Mouse (Mus musculus) liver, embryonic 16.5 days (tissue): ENCODE measurements around the gene Aatf. TPM values are rescaled to one million over a fixed set of nuclear protein-coding genes. Genes with fewer than 3 reads are reported as not detected.

Source experiments
- ATAC-seq: fragments of 200-750 bp; cut with Nextera tagmentation; 2 replicates; pipeline ENCODE4 v1.8.0; 2017; ENCODE audit warnings: low read depth, mild to moderate bottlenecking, moderate number of reproducible peaks, moderate library complexity
- H3K27ac ChIP-seq: fragments of 300-500 bp; sonication (generic); 2 replicates; pipeline ENCODE4 v1.5.1; 2014; ENCODE audit warnings: mild to moderate bottlenecking, low read length
- H3K27me3 ChIP-seq: fragments of 300-500 bp; sonication (generic); 2 replicates; pipeline ENCODE4 v1.6.1; 2014; ENCODE audit warnings: low read depth, low read length, mixed read lengths; ENCODE audit not compliant: control insufficient read depth, insufficient read depth
- H3K36me3 ChIP-seq: fragments of 300-500 bp; sonication (generic); 2 replicates; pipeline ENCODE4 v1.6.1; 2014; ENCODE audit warnings: mild to moderate bottlenecking; ENCODE audit not compliant: control insufficient read depth, insufficient read depth
- H3K4me1 ChIP-seq: fragments of 300-500 bp; sonication (generic); 2 replicates; pipeline ENCODE4 v1.6.1; 2014; ENCODE audit warnings: low read depth, low read length, mixed read lengths; ENCODE audit not compliant: control insufficient read depth
- H3K4me2 ChIP-seq: fragments of 300-500 bp; sonication (generic); 2 replicates; pipeline ENCODE4 v1.6.1; 2014; ENCODE audit warnings: low read depth, low read length, mixed read lengths
- H3K4me3 ChIP-seq: fragments of 300-500 bp; sonication (generic); 2 replicates; pipeline ENCODE4 v1.5.1; 2014; ENCODE audit warnings: low read depth, mild to moderate bottlenecking, low read length
- H3K9ac ChIP-seq: fragments of 300-500 bp; sonication (generic); 2 replicates; pipeline ENCODE4 v1.6.1; 2014; ENCODE audit warnings: low read depth, low read length
- H3K9me3 ChIP-seq: fragments of 300-500 bp; sonication (generic); replicated peaks from 2 replicates; pipeline ENCODE4 v1.6.1; 2016; ENCODE audit warnings: low read length; ENCODE audit not compliant: control insufficient read depth
- WGBS: fragments of 180-500 bp; shearing (Covaris S2); extraction: QIAGEN DNeasy Blood & Tissue Kit; methylation state at CpG from one replicate; pipeline ENCODE4 v1.1.7; 2014; ENCODE audit not compliant: insufficient replicate concordance; 5-methylcytosine and 5-hydroxymethylcytosine counted together
- polyA plus RNA-seq: library from polyadenylated mRNA; unstranded; fragments of >200 nt; fragmentation: Nextera tagmentation; extraction: Ambion mirVana; gene quantifications from 2 replicates; pipeline ENCODE4 v1.2.1, GENCODE M21; 2015

Aatf gene
- polyA plus RNA-seq, 1 experiment from 2014 or later: 23.3 TPM

GRCm38 (mm10) chr11:84429581-84429980, 83.7 kb downstream of the Aatf start:
- ATAC-seq: no peak; the same call in 1 of the 2 replicates
- H3K4me1 ChIP-seq: no peaks in the 10 kb centered on the region
- 73% methylated on average over 1 of the region's 1 CpGs for WGBS
- H3K4me3 ChIP-seq: no peak overlapping the region
- no peaks in the 10 kb centered on the region for H3K9me3 ChIP-seq
- H3K27ac ChIP-seq: no peak overlapping the region
- H3K36me3 ChIP-seq: no peaks in the 10 kb centered on the region
- H3K4me2 ChIP-seq: no peak overlapping the region
- no peaks in the 10 kb centered on the region for H3K27me3 ChIP-seq
- no peak overlapping the region for H3K9ac ChIP-seq

GRCm38 (mm10) chr11:84426633-84426998, 86.7 kb downstream of the Aatf start:
- H3K4me2 ChIP-seq: no peak overlapping the region
- no peaks in the 10 kb centered on the region for H3K4me1 ChIP-seq
- no peak overlapping the region for H3K27ac ChIP-seq
- no peak overlapping the region for H3K4me3 ChIP-seq
- H3K27me3 ChIP-seq: no peaks in the 10 kb centered on the region
- ATAC-seq: no peak
- no peak overlapping the region for H3K9ac ChIP-seq
- WGBS: 78% methylated on average over 5 of the region's 5 CpGs
- H3K9me3 ChIP-seq: no peaks in the 10 kb centered on the region
- H3K36me3 ChIP-seq: no peaks in the 10 kb centered on the region

- H3K27ac ChIP-seq: no peak overlapping the region
- WGBS: 70% methylated on average over 13 of the region's 13 CpGs
- H3K9me3 ChIP-seq: no peaks in the 10 kb centered on the region
- no peak for ATAC-seq
- no peaks in the 10 kb centered on the region for H3K27me3 ChIP-seq
- no peak overlapping the region for H3K4me3 ChIP-seq
- no peaks in the 10 kb centered on the region for H3K4me1 ChIP-seq
- H3K36me3 ChIP-seq: no peaks in the 10 kb centered on the region
- H3K4me2 ChIP-seq: no peak overlapping the region
- H3K9ac ChIP-seq: no peak overlapping the region
Measured at GRCm38 (mm10) chr11:84425736-84426632, 87.3 kb downstream of the Aatf start.

DNA sequence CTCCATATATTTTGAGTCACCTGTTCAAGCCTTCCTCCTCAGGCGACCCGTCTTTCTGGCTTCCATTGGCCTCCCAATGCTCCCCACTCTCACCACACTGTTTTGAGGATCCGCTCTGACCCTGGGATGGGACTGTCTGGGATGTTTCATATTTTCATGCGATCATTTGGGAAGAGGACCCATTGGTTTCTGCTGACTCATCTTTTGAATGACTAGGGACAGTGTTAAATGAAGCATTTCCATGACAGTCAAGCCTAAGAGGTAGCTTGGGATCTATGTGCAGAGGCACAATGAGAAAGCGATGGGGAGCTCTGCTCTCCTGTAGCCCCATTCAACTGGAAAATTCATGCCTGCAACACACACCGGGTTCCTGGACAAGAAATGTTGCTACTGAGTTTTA, 92.5 kb downstream of the Aatf start:
- WGBS: 80% methylated on average over 6 of the region's 6 CpGs
- Histone ChIP-seq H3K27me3 (no peaks in the 10 kb centered on the region), H3K27ac (no peak overlapping the region), H3K9ac (no peak overlapping the region), H3K4me3 (no peak overlapping the region), H3K36me3 (no peaks in the 10 kb centered on the region), H3K9me3 (no peaks in the 10 kb centered on the region), H3K4me1 (no peaks in the 10 kb centered on the region), H3K4me2 (no peak overlapping the region)
- ATAC-seq: no peak

DNA sequence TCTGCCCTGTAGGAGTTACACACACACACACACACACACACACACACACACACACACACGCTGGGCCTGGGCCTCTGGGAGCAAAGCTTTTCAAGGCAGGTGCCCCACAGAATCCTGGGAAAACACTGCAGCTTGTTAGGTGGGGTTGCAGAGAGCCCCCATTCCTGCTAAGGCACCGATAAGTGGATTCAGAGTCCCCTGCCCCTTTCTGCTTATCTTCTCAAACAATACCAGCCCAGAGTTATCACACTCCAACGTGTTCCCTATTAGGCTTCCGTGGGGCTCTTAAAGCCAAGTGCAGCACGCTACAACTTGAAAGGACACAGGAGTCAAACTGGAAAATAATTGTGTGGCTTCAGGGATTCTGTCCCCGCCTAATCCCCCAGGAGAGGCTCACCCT, 100.2 kb downstream of the Aatf start:
- Histone ChIP-seq H3K9me3 (no peaks in the 10 kb centered on the region), H3K4me1 (peaks cover 45% of the 10 kb centered on the region), H3K4me3 (no peak overlapping the region), H3K9ac (no peak overlapping the region; the same call in none of the 2 replicates), H3K36me3 (no peaks in the 10 kb centered on the region), H3K27me3 (no peaks in the 10 kb centered on the region), H3K4me2 (peak overlapping the region; percentile 10; the same call in 1 of the 2 replicates), H3K27ac (peak overlapping the region; percentile 63)
- peak; percentile 85 for ATAC-seq
- 22% methylated on average over 6 of the region's 6 CpGs for WGBS

- Histone ChIP-seq H3K9ac (peak overlapping the region; percentile 38; the same call in 1 of the 2 replicates), H3K27me3 (no peaks in the 10 kb centered on the region), H3K4me2 (peak overlapping the region; percentile 19; the same call in 1 of the 2 replicates), H3K36me3 (no peaks in the 10 kb centered on the region), H3K4me1 (peaks cover 45% of the 10 kb centered on the region), H3K4me3 (no peak overlapping the region), H3K27ac (peak overlapping the region; percentile 63), H3K9me3 (no peaks in the 10 kb centered on the region)
- WGBS: 70% methylated on average over 12 of the region's 12 CpGs
- no peak for ATAC-seq
Measured at GRCm38 (mm10) chr11:84412201-84412934, 101.0 kb downstream of the Aatf start.

- whole genome bisulfite sequencing: 37% methylated on average over 7 of the region's 7 CpGs
- Histone ChIP-seq H3K9ac (peak overlapping the region; percentile 20; the same call in 1 of the 2 replicates), H3K9me3 (peaks cover 4% of the 10 kb centered on the region; the same call in 1 of the 2 replicates), H3K27ac (peak overlapping the region; percentile 22; the same call in 1 of the 2 replicates), H3K4me3 (no peak overlapping the region), H3K4me2 (peak overlapping the region; percentile 22), H3K4me1 (peaks cover 45% of the 10 kb centered on the region), H3K27me3 (no peaks in the 10 kb centered on the region), H3K36me3 (no peaks in the 10 kb centered on the region)
- ATAC-seq: peak; percentile 47
Measured at GRCm38 (mm10) chr11:84411642-84412018, 101.7 kb downstream of the Aatf start.

GRCm38 (mm10) chr11:84410879-84411641, 102.3 kb downstream of the Aatf start:
- H3K4me1 ChIP-seq: peaks cover 45% of the 10 kb centered on the region
- no peaks in the 10 kb centered on the region for H3K36me3 ChIP-seq
- WGBS: 44% methylated on average over 7 of the region's 7 CpGs
- peak; percentile 52 for ATAC-seq
- H3K27ac ChIP-seq: peak overlapping the region; percentile 22; the same call in 1 of the 2 replicates
- peaks cover 4% of the 10 kb centered on the region; the same call in 1 of the 2 replicates for H3K9me3 ChIP-seq
- H3K27me3 ChIP-seq: no peaks in the 10 kb centered on the region
- peak overlapping the region; percentile 20; the same call in 1 of the 2 replicates for H3K9ac ChIP-seq
- peak overlapping the region; percentile 22 for H3K4me2 ChIP-seq
- H3K4me3 ChIP-seq: no peak overlapping the region
